Mouse (Mus musculus) midbrain, postnatal 0 days (tissue): Measurements from ENCODE around the gene Med21. TPM values are rescaled to one million over a fixed set of nuclear protein-coding genes. Genes with fewer than 3 reads are reported as not detected.

ENCODE experiments used
- ATAC-seq: fragments of 200-750 bp; cut with Nextera tagmentation; 2 replicates; pipeline ENCODE4 v1.8.0; 2017; ENCODE audit warnings: moderate number of reproducible peaks, mild to moderate bottlenecking, moderate TSS enrichment, moderate library complexity; ENCODE audit not compliant: low FRiP score
- DNase-seq: peaks from one replicate; pipeline ENCODE4 v3.0.0-alpha.2; 2015; ENCODE audit warnings: low spot score
- H3K27ac ChIP-seq: fragments of 300-500 bp; sonication (generic); 2 replicates; pipeline ENCODE4 v1.5.1; 2014; ENCODE audit warnings: low read depth, mild to moderate bottlenecking, low read length, mixed read lengths
- H3K27me3 ChIP-seq: fragments of 300-500 bp; sonication (generic); 2 replicates; pipeline ENCODE4 v1.6.1; 2014; ENCODE audit warnings: low read length, control low read depth, mixed read lengths; ENCODE audit not compliant: insufficient read depth
- H3K36me3 ChIP-seq: fragments of 300-500 bp; sonication (generic); 2 replicates; pipeline ENCODE4 v1.6.1; 2014; ENCODE audit warnings: low read length, control low read depth, mixed read lengths; ENCODE audit not compliant: insufficient read depth
- H3K4me1 ChIP-seq: fragments of 300-500 bp; sonication (generic); 2 replicates; pipeline ENCODE4 v1.6.1; 2014; ENCODE audit warnings: mild to moderate bottlenecking, control low read depth, antibody characterized with exemption, low read length, mixed read lengths; ENCODE audit not compliant: insufficient read depth
- H3K4me2 ChIP-seq: fragments of 300-500 bp; sonication (generic); 2 replicates; pipeline ENCODE4 v1.6.1; 2014; ENCODE audit warnings: low read depth, mild to moderate bottlenecking, low read length, mixed read lengths; ENCODE audit not compliant: poor library complexity, severe bottlenecking
- H3K4me3 ChIP-seq: fragments of 300-500 bp; sonication (generic); 2 replicates; pipeline ENCODE4 v1.5.1; 2014; ENCODE audit warnings: low read depth, mild to moderate bottlenecking, low read length, moderate library complexity
- H3K9ac ChIP-seq: fragments of 300-500 bp; sonication (generic); replicated peaks from 2 replicates; pipeline ENCODE4 v1.6.1; 2014; ENCODE audit warnings: mild to moderate bottlenecking, low read length, moderate library complexity, mixed read lengths; ENCODE audit not compliant: poor library complexity, severe bottlenecking
- H3K9me3 ChIP-seq: fragments of 300-500 bp; sonication (generic); 2 replicates; pipeline ENCODE4 v1.6.1; 2016; ENCODE audit warnings: low read length, control low read depth
- CTCF ChIP-seq: IDR thresholded peaks from 2 replicates; pipeline ENCODE4 v1.5.1; 2016; ENCODE audit warnings: antibody characterized with exemption, mild to moderate bottlenecking
- WGBS: fragments of 180-500 bp; shearing (Covaris S2); extraction: QIAGEN DNeasy Blood & Tissue Kit; methylation state at CpG from one replicate; pipeline ENCODE4 v1.1.7; 2014; 5-methylcytosine and 5-hydroxymethylcytosine counted together
- polyA plus RNA-seq: library from polyadenylated mRNA; unstranded; fragments of >200 nt; fragmentation: Nextera tagmentation; extraction: Ambion mirVana; gene quantifications from 2 replicates; pipeline ENCODE4 v1.2.1, GENCODE M21; 2015
- total RNA-seq: library from RNA; depleted of rRNA; stranded (reverse); fragments of >200 nt; gene quantifications from 2 replicates; pipeline ENCODE4 v1.2.3, GENCODE M21; 2014

Gene Med21
- total and polyA plus RNA-seq, 2 experiments from 2014 or later, result 34.6 to 101 TPM

- 61% methylated on average over 4 of the region's 4 CpGs for WGBS
- DNase-seq, result no peak
- H3K4me3 ChIP-seq, result peak overlapping the region; percentile 56; the same call in 1 of the 2 replicates
Measured at GRCm38 (mm10) chr6:146634759-146635606, 7.4 kb upstream of the Med21 start.

DNA sequence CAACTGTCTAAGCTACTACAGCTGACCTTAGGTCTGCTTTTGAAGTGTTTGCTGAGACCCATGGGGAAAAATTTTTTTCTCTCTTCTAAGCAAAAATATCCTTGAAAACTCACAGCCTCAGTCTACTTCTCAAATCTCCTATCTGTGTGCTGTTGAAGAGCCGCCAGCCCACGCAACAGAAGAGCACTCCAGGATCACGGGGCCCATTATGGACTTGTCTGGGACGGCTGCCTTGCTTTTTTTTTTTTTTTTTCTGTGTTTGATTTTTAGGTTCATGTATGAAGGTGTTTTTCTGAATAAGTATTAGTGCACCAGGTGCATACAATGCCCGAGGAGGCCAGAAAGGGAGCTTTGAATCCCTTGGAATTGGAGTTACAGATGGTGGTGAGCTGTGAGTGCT lies 5.9 kb upstream of the Med21 start:
- Histone ChIP-seq H3K4me2 (no peak overlapping the region), H3K9ac (no peak overlapping the region), H3K27me3 (no peaks in the 10 kb centered on the region), H3K9me3 (no peaks in the 10 kb centered on the region), H3K4me3 (no peak overlapping the region), H3K36me3 (no peaks in the 10 kb centered on the region), H3K27ac (no peak overlapping the region), H3K4me1 (peaks cover 3% of the 10 kb centered on the region; the same call in 1 of the 2 replicates)
- ATAC-seq (no peak), DNase-seq (no peak)
- 92% methylated on average over 5 of the region's 5 CpGs for WGBS
- TF ChIP-seq CTCF, result no peak

More at GRCm38 (mm10) chr6:146634759-146635606, 7.4 kb upstream of the Med21 start:
- H3K27me3 ChIP-seq, result no peaks in the 10 kb centered on the region
- peaks cover 3% of the 10 kb centered on the region; the same call in 1 of the 2 replicates for H3K4me1 ChIP-seq
- peak overlapping the region; percentile 60 for H3K4me2 ChIP-seq
- TF ChIP-seq CTCF, result no peak
- no peak overlapping the region for H3K9ac ChIP-seq
- peak overlapping the region; percentile 84; the same call in 1 of the 2 replicates for H3K27ac ChIP-seq
- no peaks in the 10 kb centered on the region for H3K9me3 ChIP-seq
- no peak for ATAC-seq
- H3K36me3 ChIP-seq, result no peaks in the 10 kb centered on the region

- Histone ChIP-seq H3K4me3 (no peak overlapping the region), H3K9me3 (no peaks in the 10 kb centered on the region), H3K36me3 (no peaks in the 10 kb centered on the region), H3K9ac (no peak overlapping the region), H3K4me2 (no peak overlapping the region), H3K27me3 (no peaks in the 10 kb centered on the region), H3K4me1 (no peaks in the 10 kb centered on the region; the same call in 1 of the 2 replicates), H3K27ac (no peak overlapping the region)
- 89% methylated on average over 7 of the region's 7 CpGs for WGBS
- ATAC-seq, result no peak
- no peak for TF ChIP-seq CTCF
- DNase-seq, result no peak
Measured at GRCm38 (mm10) chr6:146640068-146640965, 2.0 kb upstream of the Med21 start.

DNA sequence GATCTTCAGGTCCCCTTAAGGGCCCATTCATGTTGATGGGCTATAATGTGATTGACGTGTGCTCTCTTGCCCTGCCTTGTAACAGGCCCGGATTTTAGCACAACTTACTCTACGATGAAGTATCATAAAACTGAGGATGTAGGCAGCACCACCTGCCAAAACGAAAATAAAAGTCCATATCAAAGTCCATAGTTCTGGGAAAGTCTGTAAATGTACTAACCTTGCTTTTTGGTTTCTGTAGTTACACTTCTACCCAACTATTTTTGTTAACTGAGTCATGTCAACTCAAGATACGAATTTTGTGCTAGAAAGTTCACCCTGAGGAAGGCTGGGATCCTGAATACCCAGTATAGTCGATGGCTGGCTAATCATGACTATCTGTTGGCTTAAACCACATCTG lies 1.4 kb upstream of the Med21 start:
- H3K36me3 ChIP-seq, result no peaks in the 10 kb centered on the region
- no peak for ATAC-seq
- H3K27me3 ChIP-seq, result no peaks in the 10 kb centered on the region
- H3K4me3 ChIP-seq, result no peak overlapping the region
- H3K9ac ChIP-seq, result no peak overlapping the region
- no peaks in the 10 kb centered on the region; the same call in 1 of the 2 replicates for H3K4me1 ChIP-seq
- no peak for TF ChIP-seq CTCF
- WGBS, result 89% methylated on average over 6 of the region's 6 CpGs
- H3K9me3 ChIP-seq, result no peaks in the 10 kb centered on the region
- no peak overlapping the region for H3K4me2 ChIP-seq
- no peak for DNase-seq
- H3K27ac ChIP-seq, result no peak overlapping the region

DNA sequence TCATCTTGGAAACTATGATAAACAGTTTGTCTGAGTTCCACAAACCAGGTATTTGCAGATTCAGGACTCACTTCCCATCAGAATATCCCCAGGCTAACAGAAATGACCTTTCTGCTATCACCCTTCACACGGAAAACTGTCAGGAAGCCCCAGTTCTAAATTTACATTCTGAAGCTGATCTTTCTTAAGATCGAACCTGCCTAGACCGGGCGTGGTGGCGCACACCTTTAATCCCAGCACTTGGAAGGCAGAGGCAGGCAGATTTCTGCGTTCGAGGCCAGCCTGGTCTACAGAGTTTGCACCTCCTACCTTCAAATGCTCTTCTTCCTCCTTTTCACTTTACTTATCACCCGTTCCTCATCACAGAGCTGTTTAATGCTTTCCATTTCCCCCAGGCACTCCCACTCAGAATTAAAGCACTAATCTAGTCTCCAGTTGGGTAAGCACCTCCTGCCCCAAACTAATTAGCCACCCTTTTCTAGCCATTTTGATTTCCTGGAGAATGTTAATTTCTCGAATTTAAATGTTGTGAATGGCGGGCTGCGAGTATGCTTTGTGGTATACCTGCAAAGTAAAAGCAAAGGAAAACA lies 631 bp upstream of the Med21 start:
- no peak for TF ChIP-seq CTCF
- Histone ChIP-seq H3K27me3 (no peaks in the 10 kb centered on the region), H3K36me3 (no peaks in the 10 kb centered on the region), H3K9me3 (no peaks in the 10 kb centered on the region), H3K4me1 (no peaks in the 10 kb centered on the region; the same call in 1 of the 2 replicates), H3K27ac (no peak overlapping the region), H3K9ac (peak overlapping the region; percentile 5; the same call in 1 of the 2 replicates), H3K4me3 (peak overlapping the region; percentile 83), H3K4me2 (peak overlapping the region; percentile 48)
- 0 out of 2 replicates have a peak, but pooled peaks have one; percentile 4 for ATAC-seq
- WGBS, result 70% methylated on average over 11 of the region's 11 CpGs
- no peak for DNase-seq
